In genomic region chr1:97833466-97834353, GRCm38 (mm10) we compare ENCODE assay signal across 10 mouse cellular contexts.
DNase-seq lines count a peak whose midpoint lies in the region; ATAC-seq and TF ChIP-seq lines count a peak whose summit lies in the region.
"Had no signal": no experiment of that assay in that cellular context is flagged by ENCODE, and none has a peak within 500 bp of the region (broad histone marks: within the 10 kb centered on the region; RNA-seq: fewer than 3 reads in every experiment).

No protein-coding gene starts in this region.

- ATAC-seq in heart, embryonic 11.5 days (replicated peaks; ENCODE audit: insufficient number of reproducible peaks, low FRiP score, low TSS enrichment) = no peak; the same call in 1 of the 2 replicates
- ATAC-seq in neural tube, embryonic 15.5 days (ENCODE audit: low FRiP score) = peak; percentile 63; the same call in 1 of the 2 replicates

- no peak overlapping the region for H3K4me3 ChIP-seq in heart, embryonic 11.5 days (ENCODE audit: low read depth, low read length)
- H3K4me3 ChIP-seq in neural tube, embryonic 15.5 days (replicated peaks) = no peak overlapping the region
- H3K4me3 ChIP-seq in thymus, adult 2 months (ENCODE audit: control insufficient read depth, insufficient read depth, low read length) = no peak overlapping the region
- H3K4me3 ChIP-seq: embryonic facial prominence, embryonic 13.5 days; megakaryocyte, embryonic 14.5 days had no signal

- 74% methylated on average over 5 of the region's 5 CpGs for WGBS in heart, embryonic 11.5 days (ENCODE audit: insufficient replicate concordance)
- 59% methylated on average over 5 of the region's 5 CpGs for WGBS in neural tube, embryonic 15.5 days
- WGBS in thymus, adult 2 months = 92% methylated on average over 5 of the region's 5 CpGs

- H3K4me2 ChIP-seq in heart, embryonic 11.5 days = no peak overlapping the region
- H3K4me2 ChIP-seq in neural tube, embryonic 15.5 days = no peak overlapping the region
- H3K4me2 ChIP-seq: embryonic facial prominence, embryonic 13.5 days had no signal

- no peaks in the 10 kb centered on the region for H3K27me3 ChIP-seq in heart, embryonic 11.5 days (ENCODE audit: control insufficient read depth, insufficient read depth, low read length)
- H3K27me3 ChIP-seq in neural tube, embryonic 15.5 days (replicated peaks) = no peaks in the 10 kb centered on the region
- no peaks in the 10 kb centered on the region for H3K27me3 ChIP-seq in thymus, adult 2 months (ENCODE audit: control insufficient read depth, insufficient read depth, low read length)
- H3K27me3 ChIP-seq: embryonic facial prominence, embryonic 13.5 days; megakaryocyte, embryonic 14.5 days had no signal

- no peak for TF ChIP-seq POLR2A in thymus, adult 2 months (IDR thresholded peaks at IDR 0.05; ENCODE audit: control insufficient read depth, extremely low read depth, insufficient read depth, low read length, poor library complexity)

- peak; percentile 94 for DNase-seq in heart, adult 11 months
- DNase-seq in R1 (ENCODE audit: low read depth, low spot score) = peak; percentile 13
- DNase-seq in gastrocnemius, postnatal 10 days = peak; percentile 41
- DNase-seq in kidney, postnatal 10 days = peak; percentile 79
- DNase-seq in urinary bladder, postnatal 25 days (ENCODE audit: low spot score) = no peak
- DNase-seq in thymus, adult 2 months = no peak

- no peak overlapping the region for H3K9ac ChIP-seq in heart, embryonic 11.5 days (ENCODE audit: low read depth, low read length)
- H3K9ac ChIP-seq in neural tube, embryonic 15.5 days (replicated peaks) = no peak overlapping the region
- H3K9ac ChIP-seq: embryonic facial prominence, embryonic 13.5 days had no signal

- H3K9me3 ChIP-seq in heart, embryonic 11.5 days (replicated peaks; ENCODE audit: control insufficient read depth, low read length) = no peaks in the 10 kb centered on the region
- no peaks in the 10 kb centered on the region for H3K9me3 ChIP-seq in neural tube, embryonic 15.5 days (replicated peaks)
- H3K9me3 ChIP-seq: embryonic facial prominence, embryonic 13.5 days had no signal

- H3K4me1 ChIP-seq in heart, embryonic 11.5 days (ENCODE audit: control insufficient read depth, insufficient read depth, low read length) = no peaks in the 10 kb centered on the region
- no peaks in the 10 kb centered on the region for H3K4me1 ChIP-seq in neural tube, embryonic 15.5 days
- no peaks in the 10 kb centered on the region for H3K4me1 ChIP-seq in thymus, adult 2 months (replicated peaks; ENCODE audit: control insufficient read depth, insufficient read depth, low read length)
- H3K4me1 ChIP-seq: megakaryocyte, embryonic 14.5 days had no signal

- H3K36me3 ChIP-seq in heart, embryonic 11.5 days (ENCODE audit: control insufficient read depth, insufficient read depth, low read length) = peaks cover 6% of the 10 kb centered on the region; the same call in 1 of the 2 replicates
- 0 out of 2 replicates have a peak, but pooled peaks cover 5% of the 10 kb centered on the region for H3K36me3 ChIP-seq in neural tube, embryonic 15.5 days
- H3K36me3 ChIP-seq in thymus, adult 2 months (ENCODE audit: control insufficient read depth, insufficient read depth, low read length) = no peaks in the 10 kb centered on the region
- H3K36me3 ChIP-seq: embryonic facial prominence, embryonic 13.5 days had no signal

- no peak overlapping the region for H3K27ac ChIP-seq in heart, embryonic 11.5 days (ENCODE audit: low read depth, low read length)
- 0 out of 2 replicates have a peak overlapping the region, but pooled peaks have one; percentile 33 for H3K27ac ChIP-seq in neural tube, embryonic 15.5 days (replicated peaks)
- no peak overlapping the region for H3K27ac ChIP-seq in thymus, adult 2 months (ENCODE audit: control insufficient read depth, insufficient read depth, low read length)
- H3K27ac ChIP-seq: embryonic facial prominence, embryonic 13.5 days had no signal

- no peak for TF ChIP-seq CTCF in thymus, adult 2 months (IDR thresholded peaks at IDR 0.05; ENCODE audit: borderline replicate concordance, control insufficient read depth, extremely low read depth, insufficient read depth, low read length, poor library complexity)

Comparison
In these comparisons a context has a peak if more than half of its experiments do, and no peak if none do; other contexts are left out.
1. DNase-seq: peak in heart, adult 11 months (single experiment), R1 (single experiment), gastrocnemius, postnatal 10 days (single experiment) and kidney, postnatal 10 days (single experiment); none in urinary bladder, postnatal 25 days (single experiment) and thymus, adult 2 months (single experiment).